Mouse (Mus musculus) lung, adult 2 months (tissue): ENCODE measurements at regions not wholly inside any gene's neighbourhood (a gene's known extent, or its start where the extent isn't known, plus 50 kb on each side); places are given as distances from the start of the nearest gene placed in this dataset.

Experiments used
- CTCF ChIP-seq: fragments of 200-500 bp; IDR thresholded peaks from 2 replicates; pipeline ENCODE4 v1.5.1; 2011; ENCODE audit warnings: mild to moderate bottlenecking, low read length, control low read depth; ENCODE audit not compliant: insufficient read depth
- POLR2A ChIP-seq: fragments of 200-500 bp; IDR thresholded peaks from 2 replicates; pipeline ENCODE4 v1.6.1; 2011; ENCODE audit warnings: low read depth, mild to moderate bottlenecking, control low read depth, low read length, borderline replicate concordance; ENCODE audit errors: extremely low read depth

GRCm38 (mm10) chr1:77959309-77959708 is 237.6 kb downstream of the Pax3 start:
- TF ChIP-seq CTCF, result no peak
- no peak for TF ChIP-seq POLR2A
